Mouse (Mus musculus): ENCODE measurements around the gene Gm17949.
"Not testable (repeated sequence)": the region's sequence is repeated elsewhere in the genome, so short reads cannot be mapped to it uniquely, and the experiment has no call there.

The Gm17949 gene

GRCm38 (mm10) chr17:57041554-57041953 is 30.3 kb downstream of the Gm17949 start, which contains the start of gene Slc25a41:
Gene Slc25a41, minus strand, starts transcription at chr17:57041654.
- in situ Hi-C loops (cut with MboI, MseI), result no loop called here

GRCm38 (mm10) chr17:57047406-57047805 is 36.1 kb downstream of the Gm17949 start:
- in situ Hi-C loops (cut with MboI, MseI), result no loop called here

- in situ Hi-C loops (cut with MboI, MseI), result no loop called here
Observed at GRCm38 (mm10) chr17:57048816-57049215, 37.5 kb downstream of the Gm17949 start.

- in situ Hi-C loops (cut with MboI, MseI), result not testable (repeated sequence)
Observed at GRCm38 (mm10) chr17:57051679-57052078, 40.4 kb downstream of the Gm17949 start.

- in situ Hi-C loops (cut with MboI, MseI), result no loop called here
Observed at GRCm38 (mm10) chr17:57056246-57056645, 45.0 kb downstream of the Gm17949 start.

- in situ Hi-C loops (cut with MboI, MseI), result no loop called here
Observed at GRCm38 (mm10) chr17:57058891-57059485, 47.7 kb downstream of the Gm17949 start, which contains the start of gene Crb3. Gene Crb3, plus strand, starts transcription at chr17:57059105.

GRCm38 (mm10) chr17:57059486-57059977 is 48.3 kb downstream of the Gm17949 start, which contains the start of gene Slc25a23:
Gene Slc25a23, minus strand, starts transcription at chr17:57059863.
- in situ Hi-C loops (cut with MboI, MseI), result no loop called here

GRCm38 (mm10) chr17:57060231-57060801 is 49.0 kb downstream of the Gm17949 start:
- in situ Hi-C loops (cut with MboI, MseI), result no loop called here

GRCm38 (mm10) chr17:57061069-57061468 is 49.8 kb downstream of the Gm17949 start:
- in situ Hi-C loops (cut with MboI, MseI), result no loop called here

- in situ Hi-C loops (cut with MboI, MseI), result no loop called here
Observed at GRCm38 (mm10) chr17:57062011-57062521, 50.8 kb downstream of the Gm17949 start.

GRCm38 (mm10) chr17:57062548-57062947 is 51.3 kb downstream of the Gm17949 start:
- in situ Hi-C loops (cut with MboI, MseI), result no loop called here

GRCm38 (mm10) chr17:57063031-57063430 is 51.8 kb downstream of the Gm17949 start:
- in situ Hi-C loops (cut with MboI, MseI), result no loop called here

- in situ Hi-C loops (cut with MboI, MseI), result no loop called here
Observed at GRCm38 (mm10) chr17:57066908-57067307, 55.6 kb downstream of the Gm17949 start.

GRCm38 (mm10) chr17:57070272-57070671 is 59.0 kb downstream of the Gm17949 start:
- in situ Hi-C loops (cut with MboI, MseI), result no loop called here

- in situ Hi-C loops (cut with MboI, MseI), result no loop called here
Observed at GRCm38 (mm10) chr17:57070699-57071098, 59.4 kb downstream of the Gm17949 start.

Data from regulatory T cell (primary cell).